Mouse (Mus musculus) neural tube, embryonic 13.5 days (tissue): ENCODE results near the gene Entr1. TPM values are rescaled to one million over a fixed set of nuclear protein-coding genes. Genes with fewer than 3 reads are reported as not detected.

Experiments
- ATAC-seq: fragments of 200-750 bp; cut with Nextera tagmentation; 2 replicates; pipeline ENCODE4 v1.8.0; 2017; ENCODE audit warnings: low read depth, mild to moderate bottlenecking, moderate TSS enrichment, moderate library complexity
- H3K27ac ChIP-seq: fragments of 300-500 bp; sonication (generic); replicated peaks from 2 replicates; pipeline ENCODE4 v1.5.1; 2015; ENCODE audit warnings: moderate library complexity, mild to moderate bottlenecking, inconsistent platforms
- H3K27me3 ChIP-seq: fragments of 300-500 bp; sonication (generic); 2 replicates; pipeline ENCODE4 v1.6.1; 2015; ENCODE audit warnings: mild to moderate bottlenecking, inconsistent platforms
- H3K36me3 ChIP-seq: fragments of 300-500 bp; sonication (generic); 2 replicates; pipeline ENCODE4 v1.6.1; 2015; ENCODE audit warnings: mild to moderate bottlenecking, inconsistent platforms
- H3K4me1 ChIP-seq: fragments of 300-500 bp; sonication (generic); replicated peaks from 2 replicates; pipeline ENCODE4 v1.6.1; 2015; ENCODE audit warnings: inconsistent platforms
- H3K4me2 ChIP-seq: fragments of 300-500 bp; sonication (generic); 2 replicates; pipeline ENCODE4 v1.6.1; 2015; ENCODE audit warnings: inconsistent platforms, mild to moderate bottlenecking, moderate library complexity
- H3K4me3 ChIP-seq: fragments of 300-500 bp; sonication (generic); 2 replicates; pipeline ENCODE4 v1.5.1; 2015; ENCODE audit warnings: mild to moderate bottlenecking, inconsistent platforms
- H3K9ac ChIP-seq: fragments of 300-500 bp; sonication (generic); 2 replicates; pipeline ENCODE4 v1.6.1; 2015; ENCODE audit warnings: moderate library complexity, mild to moderate bottlenecking, inconsistent platforms
- H3K9me3 ChIP-seq: fragments of 300-500 bp; sonication (generic); 2 replicates; pipeline ENCODE4 v1.6.1; 2016; ENCODE audit warnings: inconsistent platforms
- WGBS: fragments of 180-500 bp; shearing (Covaris S2); methylation state at CpG from one replicate; pipeline ENCODE4 v1.1.7; 2015; 5-methylcytosine and 5-hydroxymethylcytosine counted together
- polyA plus RNA-seq: library from polyadenylated mRNA; unstranded; fragments of >200 nt; fragmentation: Nextera tagmentation; extraction: Ambion mirVana; gene quantifications from 2 replicates; pipeline ENCODE4 v1.2.1, GENCODE M21; 2015

Entr1 gene
- polyA plus RNA-seq, 1 experiment from 2014 or later: 158 TPM

DNA sequence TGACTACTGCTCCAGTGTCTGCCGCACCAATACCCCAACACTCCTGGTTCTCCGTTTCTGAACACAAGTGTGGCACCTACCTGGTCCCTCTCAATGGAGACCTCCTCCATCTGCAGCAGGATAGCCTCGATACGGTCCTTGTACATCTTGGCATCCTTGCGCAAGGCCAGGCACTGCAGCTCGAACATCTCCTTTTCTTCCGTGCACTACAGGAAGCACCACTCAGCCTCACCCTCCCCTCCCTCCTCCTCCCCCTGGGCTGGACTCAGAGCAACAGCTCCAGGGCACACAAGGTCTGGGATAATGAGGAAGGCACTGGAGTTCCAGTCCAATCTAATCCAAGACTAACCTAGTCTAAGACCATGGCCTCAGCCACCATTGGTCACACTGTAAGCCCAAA, 32.4 kb downstream of the Entr1 start:
- H3K27ac ChIP-seq: no peak overlapping the region
- H3K4me2 ChIP-seq: no peak overlapping the region
- H3K9ac ChIP-seq: no peak overlapping the region
- no peak for ATAC-seq
- H3K4me3 ChIP-seq: no peak overlapping the region
- H3K36me3 ChIP-seq: 0 out of 2 replicates have a peak, but pooled peaks cover 6% of the 10 kb centered on the region
- 83% methylated on average over 7 of the region's 7 CpGs for WGBS
- no peaks in the 10 kb centered on the region for H3K27me3 ChIP-seq
- H3K9me3 ChIP-seq: no peaks in the 10 kb centered on the region
- peaks cover 13% of the 10 kb centered on the region for H3K4me1 ChIP-seq

DNA sequence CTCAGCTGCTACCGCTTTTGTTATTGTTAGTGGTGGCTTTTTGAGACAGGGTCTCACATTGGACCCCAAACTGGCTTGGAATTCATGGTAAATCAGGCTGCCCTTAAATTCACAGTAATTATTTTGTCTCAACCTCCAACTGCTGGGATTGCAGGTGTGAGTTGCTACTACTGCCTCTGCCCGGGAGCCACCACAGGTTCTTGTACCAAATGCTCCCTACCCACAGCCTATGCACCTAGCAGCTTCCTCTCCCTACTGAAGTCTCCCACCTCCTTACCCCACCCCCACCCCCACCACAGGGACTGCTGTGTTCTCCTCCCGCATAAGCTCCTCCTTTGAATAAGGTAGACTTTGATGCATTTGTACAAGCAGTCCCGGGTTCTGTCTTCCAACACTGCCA, 32.9 kb downstream of the Entr1 start:
- Histone ChIP-seq H3K9ac (no peak overlapping the region), H3K27me3 (no peaks in the 10 kb centered on the region), H3K27ac (no peak overlapping the region), H3K4me1 (peaks cover 14% of the 10 kb centered on the region), H3K9me3 (no peaks in the 10 kb centered on the region), H3K4me2 (no peak overlapping the region), H3K4me3 (no peak overlapping the region), H3K36me3 (0 out of 2 replicates have a peak, but pooled peaks cover 6% of the 10 kb centered on the region)
- 83% methylated on average over 4 of the region's 4 CpGs for WGBS
- ATAC-seq: no peak

DNA sequence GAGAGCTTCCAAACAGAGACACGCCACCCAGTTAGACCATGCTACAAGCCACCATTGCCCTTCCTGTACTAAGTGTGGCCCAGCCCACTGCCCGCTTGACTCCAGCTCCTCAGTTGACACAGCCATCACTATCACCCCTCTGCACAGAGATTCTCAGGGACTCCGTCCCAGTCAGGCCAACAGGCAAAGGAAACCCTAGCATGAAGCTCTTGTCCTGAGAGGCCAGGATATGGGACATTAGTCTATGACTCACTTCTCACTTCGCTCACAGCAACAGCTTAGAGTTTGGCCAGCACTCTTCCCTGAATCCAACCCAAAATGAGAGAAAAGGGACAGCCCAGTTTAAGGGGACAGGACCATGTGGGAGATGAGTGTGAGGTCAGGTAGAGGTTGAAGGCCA, 34.7 kb downstream of the Entr1 start:
- H3K27me3 ChIP-seq: no peaks in the 10 kb centered on the region
- H3K4me2 ChIP-seq: no peak overlapping the region
- H3K9ac ChIP-seq: no peak overlapping the region
- WGBS: 93% methylated on average over 4 of the region's 4 CpGs
- H3K27ac ChIP-seq: no peak overlapping the region
- peaks cover 13% of the 10 kb centered on the region for H3K36me3 ChIP-seq
- peaks cover 27% of the 10 kb centered on the region for H3K4me1 ChIP-seq
- no peak overlapping the region for H3K4me3 ChIP-seq
- ATAC-seq: no peak
- H3K9me3 ChIP-seq: no peaks in the 10 kb centered on the region

DNA sequence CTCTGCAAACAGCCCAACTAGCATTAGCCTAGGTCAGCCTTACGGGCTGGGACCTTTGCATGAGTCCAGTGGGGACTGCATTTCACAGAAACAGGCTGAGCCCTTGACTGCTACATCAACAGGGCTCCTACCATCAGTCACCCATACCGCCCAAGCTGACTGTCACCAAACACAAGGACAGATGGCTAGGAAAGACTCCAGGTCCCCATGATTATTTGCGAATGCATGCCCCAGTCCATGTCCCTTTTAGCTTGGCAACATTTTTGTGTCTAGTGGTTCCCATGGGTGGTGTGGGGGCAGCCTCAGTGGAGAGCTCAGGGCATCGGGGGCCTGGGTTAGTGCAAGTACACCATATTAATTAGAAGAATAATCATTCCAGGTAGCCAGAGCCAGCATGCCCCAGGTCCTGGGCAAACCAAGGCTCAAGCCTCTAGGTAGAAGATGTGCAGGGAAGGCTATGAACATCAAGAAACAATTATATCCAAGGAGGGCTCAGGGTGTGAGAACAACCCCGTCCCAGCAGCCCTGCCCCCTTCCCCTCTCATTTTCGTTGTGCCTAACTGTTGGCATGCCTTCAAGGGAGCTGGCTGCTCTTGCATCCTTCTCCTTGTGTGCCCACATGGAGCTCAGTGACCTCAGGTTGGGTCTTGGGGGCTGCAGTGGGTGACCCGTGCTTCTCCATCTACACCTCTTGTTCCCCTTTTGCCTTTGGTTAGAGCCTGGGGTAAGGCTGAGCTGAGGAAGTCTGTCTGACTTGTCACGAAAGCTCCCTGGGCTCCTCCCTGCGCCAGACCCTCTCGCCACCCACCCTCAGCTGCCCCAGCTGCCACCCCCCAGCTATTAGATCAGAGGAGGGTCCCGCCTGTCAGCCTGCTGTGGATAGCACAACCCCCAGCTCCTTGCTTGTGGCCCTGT, 35.8 kb downstream of the Entr1 start:
- H3K27me3 ChIP-seq: no peaks in the 10 kb centered on the region
- H3K4me2 ChIP-seq: peak overlapping the region; percentile 97
- 87% methylated on average over 11 of the region's 11 CpGs for WGBS
- ATAC-seq: no peak
- H3K4me1 ChIP-seq: peaks cover 27% of the 10 kb centered on the region
- H3K9me3 ChIP-seq: no peaks in the 10 kb centered on the region
- H3K9ac ChIP-seq: peak overlapping the region; percentile 96
- peak overlapping the region; percentile 86 for H3K4me3 ChIP-seq
- H3K36me3 ChIP-seq: peaks cover 24% of the 10 kb centered on the region
- no peak overlapping the region for H3K27ac ChIP-seq

DNA sequence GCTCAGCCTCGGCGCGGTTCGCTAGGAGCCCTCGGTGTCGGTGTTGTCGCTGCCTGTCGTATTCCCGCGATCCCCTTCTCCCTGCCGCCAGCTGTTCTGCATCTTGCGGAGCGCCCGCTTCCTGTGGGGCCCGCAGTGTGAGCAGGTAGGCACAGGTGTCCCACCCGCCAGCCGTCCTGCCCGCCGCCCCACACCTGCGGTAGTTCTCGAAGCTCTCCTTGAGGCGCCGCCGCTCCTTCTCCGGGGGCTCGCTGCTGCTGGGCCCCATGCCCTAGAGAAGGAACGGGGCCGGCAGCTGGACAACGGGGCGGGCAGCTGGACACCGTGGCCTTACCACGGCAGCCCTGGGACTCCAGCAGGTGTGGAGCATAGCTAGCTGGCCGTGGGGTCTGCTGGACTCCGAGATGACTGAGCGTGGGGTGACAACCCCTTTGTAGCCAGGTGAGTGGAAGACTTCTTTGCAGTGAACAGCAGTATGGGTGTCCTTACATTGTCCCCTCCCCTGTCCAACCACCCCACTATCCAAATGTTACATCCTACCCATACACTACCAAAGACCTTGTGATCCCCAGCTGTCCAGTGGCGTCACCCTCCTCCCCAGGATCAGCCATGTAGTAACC, 36.7 kb downstream of the Entr1 start:
- Histone ChIP-seq H3K9ac (peak overlapping the region; percentile 96), H3K36me3 (peaks cover 33% of the 10 kb centered on the region), H3K4me1 (peaks cover 27% of the 10 kb centered on the region), H3K4me3 (peak overlapping the region; percentile 86), H3K27me3 (no peaks in the 10 kb centered on the region), H3K9me3 (no peaks in the 10 kb centered on the region), H3K4me2 (peak overlapping the region; percentile 97), H3K27ac (peak overlapping the region; percentile 85)
- 4% methylated on average over 36 of the region's 36 CpGs for WGBS
- peak; percentile 51 for ATAC-seq

DNA sequence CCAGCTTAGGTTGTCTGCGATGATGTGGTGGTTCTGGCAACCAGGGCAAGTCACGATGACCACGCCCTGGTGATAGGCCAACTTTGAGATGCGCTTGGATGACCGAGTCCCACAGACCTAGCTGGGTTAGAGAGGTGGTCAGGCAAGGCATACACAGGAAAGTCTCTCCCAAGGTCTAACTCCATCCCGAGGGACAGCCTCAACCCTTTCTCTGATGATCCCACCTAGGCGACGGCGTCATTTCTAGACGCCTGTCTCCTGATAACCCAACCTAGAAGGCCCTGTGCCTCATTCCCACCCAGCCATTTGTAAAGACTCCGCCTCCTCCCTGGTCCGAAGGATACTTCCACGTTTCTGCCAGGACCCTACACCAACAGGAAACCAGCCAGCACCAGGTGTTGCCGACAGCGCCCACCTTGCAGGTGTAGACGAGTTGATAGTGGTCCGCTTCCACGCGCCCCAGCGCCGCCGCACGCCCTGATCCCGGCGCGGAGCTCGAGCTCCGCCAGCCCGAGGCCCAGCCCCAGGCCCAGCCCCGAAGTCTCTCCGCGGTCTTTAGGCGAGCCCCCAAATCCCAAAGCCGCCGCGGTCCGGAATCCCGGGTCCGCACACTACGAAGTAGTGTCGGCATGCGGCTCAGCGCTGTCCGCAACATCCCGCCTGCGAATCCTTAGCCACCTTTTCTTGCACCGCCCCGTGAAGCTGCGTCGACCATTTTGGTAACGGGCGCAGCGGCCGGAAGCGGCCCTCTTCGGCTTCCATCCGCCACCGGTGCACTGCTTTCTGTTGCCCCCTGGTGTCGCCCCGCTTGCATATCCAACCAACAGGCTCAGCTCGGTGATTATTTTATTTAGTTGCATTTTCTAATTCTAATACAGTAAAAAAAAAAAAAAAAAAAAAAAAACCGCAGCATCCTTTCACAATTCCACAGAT, 37.5 kb downstream of the Entr1 start, which contains the start of gene Dnlz:
Gene Dnlz (minus strand): TSS at position 753 of the 933 bp plus-strand sequence.
- peaks cover 41% of the 10 kb centered on the region for H3K36me3 ChIP-seq
- H3K9ac ChIP-seq: peak within 1 kb of the TSS; percentile 96
- no peaks in the 10 kb centered on the region for H3K27me3 ChIP-seq
- H3K4me1 ChIP-seq: peaks cover 27% of the 10 kb centered on the region
- WGBS: 3% methylated on average over 62 of the region's 62 CpGs
- peak within 1 kb of the TSS; percentile 89 for H3K27ac ChIP-seq
- peak; percentile 84 for ATAC-seq
- no peaks in the 10 kb centered on the region for H3K9me3 ChIP-seq
- H3K4me2 ChIP-seq: peak within 1 kb of the TSS; percentile 97
- peak within 1 kb of the TSS; percentile 86 for H3K4me3 ChIP-seq

DNA sequence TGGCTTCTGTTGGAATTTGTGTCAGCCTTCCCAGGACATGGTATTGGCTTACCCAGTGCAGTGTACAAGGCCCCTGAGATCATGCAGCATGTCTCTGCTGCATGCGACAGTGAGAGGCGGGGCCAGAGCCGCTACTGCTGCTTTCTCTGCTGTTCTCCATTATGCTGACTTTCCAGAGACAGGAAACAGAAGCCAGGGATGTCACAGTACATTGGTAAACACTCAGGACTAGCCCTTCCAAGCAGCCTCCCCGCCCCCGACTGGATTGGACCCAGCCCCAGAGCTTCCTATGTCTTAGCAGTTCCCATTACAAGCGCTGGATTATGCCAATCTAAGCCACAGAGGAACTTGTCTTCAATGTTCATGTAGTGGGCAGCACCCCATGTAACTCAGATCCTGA, 40.9 kb downstream of the Entr1 start:
- Histone ChIP-seq H3K4me1 (peaks cover 23% of the 10 kb centered on the region), H3K4me3 (no peak overlapping the region), H3K27ac (no peak overlapping the region), H3K9me3 (no peaks in the 10 kb centered on the region), H3K27me3 (no peaks in the 10 kb centered on the region), H3K9ac (no peak overlapping the region), H3K4me2 (no peak overlapping the region), H3K36me3 (peaks cover 69% of the 10 kb centered on the region)
- no peak for ATAC-seq
- WGBS: 78% methylated on average over 6 of the region's 6 CpGs

DNA sequence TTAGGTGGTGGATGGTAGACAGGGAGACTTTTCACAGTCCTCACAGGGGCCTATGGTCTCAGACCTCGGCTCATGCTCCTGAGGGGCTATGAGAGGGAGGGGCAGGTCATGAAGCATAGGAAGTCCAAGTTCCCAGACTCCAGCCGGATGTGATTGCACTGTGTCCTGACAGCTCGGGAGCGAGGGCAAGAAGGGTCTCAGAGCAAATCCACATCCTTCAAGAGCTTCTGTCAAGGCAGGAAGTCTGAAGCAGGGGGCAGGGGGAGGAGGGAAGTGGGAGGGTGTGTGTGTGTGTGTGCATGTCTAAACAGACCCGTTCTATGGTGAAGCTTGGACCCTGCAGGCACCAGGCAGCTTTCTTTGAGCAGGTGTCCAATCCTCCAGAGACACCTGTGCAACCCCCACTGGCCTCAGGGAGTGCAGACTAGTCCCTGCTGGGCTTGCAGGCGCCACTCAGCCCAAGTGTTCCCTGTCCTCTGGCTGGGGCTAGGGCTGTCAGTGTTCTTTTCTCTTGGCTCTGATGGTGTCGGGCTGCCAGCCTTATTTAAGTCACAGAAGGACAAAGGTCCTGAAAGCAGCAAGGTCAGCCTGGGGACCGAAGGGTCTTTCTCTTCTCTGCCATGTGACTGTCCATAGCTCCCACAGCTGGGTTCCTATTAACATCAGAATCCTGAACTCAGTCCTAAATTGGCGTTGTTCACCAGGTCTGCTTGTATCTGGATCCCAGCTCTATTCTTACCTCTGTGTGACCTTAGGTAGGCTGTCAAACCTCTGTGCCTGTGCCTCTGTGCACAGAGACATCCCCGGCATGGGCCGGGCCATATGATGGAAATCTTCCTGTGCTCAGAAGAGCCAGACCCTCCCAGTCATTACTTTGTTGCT, 46.3 kb downstream of the Entr1 start:
- Histone ChIP-seq H3K27ac (peak overlapping the region; percentile 42; the same call in 1 of the 2 replicates), H3K36me3 (peaks cover 96% of the 10 kb centered on the region), H3K27me3 (no peaks in the 10 kb centered on the region), H3K9ac (0 out of 2 replicates have a peak overlapping the region, but pooled peaks have one; percentile 22), H3K9me3 (no peaks in the 10 kb centered on the region), H3K4me2 (no peak overlapping the region), H3K4me3 (no peak overlapping the region), H3K4me1 (no peaks in the 10 kb centered on the region)
- ATAC-seq: no peak
- 75% methylated on average over 11 of the region's 11 CpGs for WGBS

DNA sequence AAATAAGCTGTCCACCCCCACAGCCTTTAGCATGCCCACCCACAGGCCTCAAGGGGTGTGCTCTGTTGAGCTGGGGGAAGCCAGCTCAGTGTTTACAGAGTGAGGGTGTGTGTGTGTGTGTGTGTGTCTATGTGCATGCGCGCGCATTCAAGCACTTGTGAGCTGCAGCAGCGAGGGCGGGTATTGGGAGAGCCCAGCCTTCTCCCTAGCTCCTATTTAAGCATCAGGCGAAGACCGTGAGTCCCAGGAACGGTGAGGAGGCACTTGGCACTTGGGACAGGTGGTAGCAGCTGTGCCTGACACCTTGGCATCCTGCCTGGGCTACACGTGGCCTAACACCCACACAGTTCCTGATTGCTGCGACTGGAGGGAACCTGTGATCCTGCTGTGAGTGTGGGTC, 47.1 kb downstream of the Entr1 start:
- Histone ChIP-seq H3K4me3 (no peak overlapping the region), H3K27ac (peak overlapping the region; percentile 42), H3K4me2 (no peak overlapping the region), H3K27me3 (no peaks in the 10 kb centered on the region), H3K9me3 (no peaks in the 10 kb centered on the region), H3K9ac (no peak overlapping the region), H3K36me3 (peaks cover 88% of the 10 kb centered on the region), H3K4me1 (no peaks in the 10 kb centered on the region)
- no peak for ATAC-seq
- WGBS: 75% methylated on average over 10 of the region's 10 CpGs

DNA sequence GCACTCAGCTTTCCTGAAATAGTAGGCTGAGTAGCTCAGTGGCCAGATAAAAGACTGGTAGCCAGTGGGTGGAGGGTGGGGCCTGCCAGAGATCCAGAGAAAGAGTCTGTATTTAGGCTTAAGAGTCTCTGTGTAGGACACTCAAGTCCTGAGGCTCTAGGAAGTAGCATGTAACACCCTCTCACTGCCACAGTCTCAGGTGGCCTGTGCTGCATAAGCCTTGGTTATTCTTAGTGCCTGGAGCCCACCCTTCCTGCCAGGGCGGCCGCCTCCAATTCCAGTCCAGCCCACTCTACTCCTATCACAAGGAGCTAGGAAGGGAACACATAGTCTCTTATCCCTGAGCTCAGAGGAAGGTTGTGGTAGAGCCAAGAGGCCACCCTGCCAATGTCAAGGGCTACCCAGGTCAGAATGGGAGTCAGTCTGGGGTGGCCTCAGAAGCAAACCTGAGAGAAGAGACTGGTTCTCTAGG, 47.6 kb downstream of the Entr1 start:
- no peaks in the 10 kb centered on the region for H3K27me3 ChIP-seq
- no peak overlapping the region for H3K4me3 ChIP-seq
- H3K4me1 ChIP-seq: no peaks in the 10 kb centered on the region
- H3K36me3 ChIP-seq: peaks cover 83% of the 10 kb centered on the region
- H3K9ac ChIP-seq: no peak overlapping the region
- no peak overlapping the region for H3K4me2 ChIP-seq
- ATAC-seq: no peak
- 77% methylated on average over 2 of the region's 2 CpGs for WGBS
- no peaks in the 10 kb centered on the region for H3K9me3 ChIP-seq
- peak overlapping the region; percentile 28; the same call in 1 of the 2 replicates for H3K27ac ChIP-seq

DNA sequence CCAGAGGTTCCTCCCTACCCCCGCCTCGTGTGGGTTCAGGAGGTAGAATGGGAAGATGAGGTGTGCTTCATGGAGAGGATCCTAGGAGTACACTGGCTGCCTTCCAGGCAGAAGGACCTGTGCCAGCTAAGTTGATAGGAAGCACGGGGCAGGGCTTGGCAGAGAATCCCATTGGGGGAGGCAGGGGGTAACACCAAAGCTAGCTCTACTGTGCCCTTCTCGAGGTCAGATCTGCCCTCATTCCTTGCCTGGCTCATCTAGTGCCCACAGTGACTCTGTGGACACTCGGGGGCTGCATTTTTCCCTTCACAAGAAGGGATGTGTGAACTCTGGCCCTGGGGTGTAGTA, 49.9 kb downstream of the Entr1 start:
- H3K36me3 ChIP-seq: peaks cover 59% of the 10 kb centered on the region
- H3K4me2 ChIP-seq: no peak overlapping the region
- no peak overlapping the region for H3K9ac ChIP-seq
- H3K27me3 ChIP-seq: no peaks in the 10 kb centered on the region
- no peak for ATAC-seq
- WGBS: 88% methylated on average over 5 of the region's 5 CpGs
- H3K4me1 ChIP-seq: no peaks in the 10 kb centered on the region
- no peaks in the 10 kb centered on the region for H3K9me3 ChIP-seq
- H3K27ac ChIP-seq: no peak overlapping the region
- H3K4me3 ChIP-seq: no peak overlapping the region
